Mouse (Mus musculus) heart, adult 2 months (tissue): ENCODE measurements at regions not wholly inside any gene's neighbourhood (a gene's known extent, or its start where the extent isn't known, plus 50 kb on each side); places are given as distances from the start of the nearest gene placed in this dataset.

Source experiments
- DNase-seq, 2 experiments: peaks; one replicate each; pipeline ENCODE4 v3.0.0; 2021
- H3K27ac ChIP-seq: fragments of 200-600 bp; 2 replicates; pipeline ENCODE4 v1.8.1; 2022
- H3K27me3 ChIP-seq: fragments of 200-500 bp; 2 replicates; pipeline ENCODE4 v1.6.1; 2012; ENCODE audit warnings: mild to moderate bottlenecking, low read length, inconsistent platforms, mixed read lengths; ENCODE audit not compliant: control insufficient read depth, insufficient read depth
- H3K36me3 ChIP-seq: fragments of 200-500 bp; 2 replicates; pipeline ENCODE4 v1.6.1; 2012; ENCODE audit warnings: low read length, inconsistent platforms; ENCODE audit not compliant: control insufficient read depth, insufficient read depth
- H3K4me1 ChIP-seq: fragments of 200-500 bp; 2 replicates; pipeline ENCODE4 v1.6.1; 2011; ENCODE audit warnings: low read length; ENCODE audit not compliant: control insufficient read depth, insufficient read depth
- H3K4me3 ChIP-seq: fragments of 200-600 bp; 2 replicates; pipeline ENCODE4 v1.8.1; 2022
- H3K79me2 ChIP-seq: fragments of 200-500 bp; replicated peaks from 2 replicates; pipeline ENCODE4 v1.6.1; 2012; ENCODE audit warnings: mild to moderate bottlenecking, inconsistent platforms, low read length, moderate library complexity, mixed read lengths; ENCODE audit not compliant: control insufficient read depth, insufficient read depth
- H3K9ac ChIP-seq: fragments of 200-500 bp; 2 replicates; pipeline ENCODE4 v1.6.1; 2012; ENCODE audit warnings: low read depth, mild to moderate bottlenecking, control low read depth, inconsistent platforms, low read length, mixed read lengths
- CTCF ChIP-seq: fragments of 200-600 bp; IDR thresholded peaks from 2 replicates; pipeline ENCODE4 v1.8.1; 2022; ENCODE audit warnings: antibody characterized with exemption, mild to moderate bottlenecking, moderate library complexity
- EP300 ChIP-seq: fragments of 200-500 bp; IDR thresholded peaks from 2 replicates; pipeline ENCODE4 v1.6.1; 2011; ENCODE audit warnings: low read depth, low read length, control low read depth; ENCODE audit not compliant: insufficient read depth
- POLR2A ChIP-seq: fragments of 200-500 bp; IDR thresholded peaks from 2 replicates; pipeline ENCODE4 v1.6.1; 2011; ENCODE audit warnings: mild to moderate bottlenecking, low read depth, low read length, control low read depth; ENCODE audit not compliant: insufficient read depth
- WGBS: fragments of 180-500 bp; shearing (Covaris S2); methylation state at CpG from one replicate; pipeline ENCODE4 v1.1.7; 2018; 5-methylcytosine and 5-hydroxymethylcytosine counted together
- intact Hi-C: fragments of 180-260 bp; cut with DNase I; formaldehyde crosslinking; loops from one replicate; pipeline ENCODE4 v1.15.1; 2025

DNA sequence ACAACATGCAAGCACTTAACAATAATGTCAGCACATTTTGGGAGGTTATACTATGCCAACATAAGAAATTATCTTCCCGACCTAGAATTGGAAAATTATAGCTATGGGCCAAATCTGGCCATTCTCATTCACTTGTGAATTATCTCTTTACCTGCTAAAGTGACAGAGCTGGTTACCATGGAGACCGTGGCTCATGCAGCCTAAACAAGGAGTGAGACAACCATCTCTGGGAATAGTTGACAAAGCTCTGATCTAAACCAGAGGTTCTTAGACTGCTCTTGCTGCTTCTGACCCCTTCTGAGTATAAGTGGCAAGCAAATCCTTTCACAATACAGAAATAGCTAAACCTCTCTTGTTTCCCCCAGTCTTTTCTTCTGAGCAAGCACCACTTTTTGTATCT lies 108.7 kb upstream of the Fam216b start:
- intact Hi-C loops = no loop called here
- 76% methylated on average over 2 of the region's 2 CpGs for WGBS
- Histone ChIP-seq H3K4me1 (no peaks in the 10 kb centered on the region), H3K27ac (no peak overlapping the region), H3K79me2 (no peaks in the 10 kb centered on the region), H3K4me3 (no peak overlapping the region), H3K36me3 (no peaks in the 10 kb centered on the region), H3K9ac (no peak overlapping the region), H3K27me3 (no peaks in the 10 kb centered on the region)
- DNase-seq = no peak
- TF ChIP-seq POLR2A = no peak

- TF ChIP-seq POLR2A = no peak
- TF ChIP-seq EP300 = no peak
- TF ChIP-seq CTCF = no peak
- no peak overlapping the region for H3K4me3 ChIP-seq
- no peak for DNase-seq
- H3K27ac ChIP-seq = no peak overlapping the region
- no peaks in the 10 kb centered on the region for H3K4me1 ChIP-seq
- intact Hi-C loops = no loop called here
- H3K27me3 ChIP-seq = no peaks in the 10 kb centered on the region
- no peaks in the 10 kb centered on the region for H3K79me2 ChIP-seq
- 52% methylated on average over 6 of the region's 6 CpGs for WGBS
- no peak overlapping the region for H3K9ac ChIP-seq
- H3K36me3 ChIP-seq = no peaks in the 10 kb centered on the region
These were observed 90.8 kb upstream of the Fam216b start for GRCm38 (mm10) chr14:78179576-78179975.

DNA sequence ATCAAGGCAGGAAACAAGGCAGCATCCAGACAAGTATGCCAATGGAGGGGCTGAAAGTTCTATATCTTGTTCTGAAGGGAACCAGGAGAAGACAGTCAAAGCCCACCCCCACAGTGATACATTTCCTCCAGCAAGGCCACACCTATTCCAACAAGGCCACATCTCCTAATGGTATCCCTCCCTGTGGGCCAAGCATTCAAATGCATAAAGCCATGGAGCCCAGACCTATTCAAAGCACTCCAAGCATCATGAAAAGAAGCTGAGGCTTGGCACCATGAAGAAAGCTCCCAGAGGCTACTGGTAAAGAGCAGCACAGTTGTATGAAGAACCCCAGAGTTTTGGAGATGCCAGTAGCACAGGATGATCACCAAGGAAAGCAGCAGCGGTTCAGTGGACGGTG lies 84.6 kb upstream of the Fam216b start:
- Histone ChIP-seq H3K27me3 (no peaks in the 10 kb centered on the region), H3K79me2 (no peaks in the 10 kb centered on the region), H3K27ac (no peak overlapping the region), H3K36me3 (no peaks in the 10 kb centered on the region), H3K9ac (no peak overlapping the region), H3K4me1 (no peaks in the 10 kb centered on the region), H3K4me3 (no peak overlapping the region)
- 87% methylated on average over 2 of the region's 2 CpGs for WGBS
- intact Hi-C loops = no loop called here
- TF ChIP-seq CTCF = no peak
- no peak for TF ChIP-seq EP300
- no peak for TF ChIP-seq POLR2A
- no peak for DNase-seq

GRCm38 (mm10) chr14:78172956-78173355 lies 84.1 kb upstream of the Fam216b start:
- intact Hi-C loops = no loop called here
- no peak for TF ChIP-seq POLR2A
- no peak for TF ChIP-seq CTCF
- no peak for TF ChIP-seq EP300
- no peaks in the 10 kb centered on the region for H3K79me2 ChIP-seq
- WGBS = 26% methylated on average over 1 of the region's 1 CpGs
- no peak overlapping the region for H3K4me3 ChIP-seq
- H3K27ac ChIP-seq = no peak overlapping the region
- H3K27me3 ChIP-seq = no peaks in the 10 kb centered on the region
- no peaks in the 10 kb centered on the region for H3K4me1 ChIP-seq
- no peak for DNase-seq
- no peak overlapping the region for H3K9ac ChIP-seq
- H3K36me3 ChIP-seq = no peaks in the 10 kb centered on the region

GRCm38 (mm10) chr14:78160819-78161218 lies 72.0 kb upstream of the Fam216b start:
- TF ChIP-seq POLR2A = no peak
- no peak for TF ChIP-seq CTCF
- no peak for TF ChIP-seq EP300
- DNase-seq = no peak
- Histone ChIP-seq H3K4me3 (no peak overlapping the region), H3K27ac (no peak overlapping the region), H3K79me2 (no peaks in the 10 kb centered on the region), H3K27me3 (no peaks in the 10 kb centered on the region), H3K9ac (no peak overlapping the region), H3K4me1 (no peaks in the 10 kb centered on the region), H3K36me3 (no peaks in the 10 kb centered on the region)
- 80% methylated on average over 3 of the region's 3 CpGs for WGBS
- intact Hi-C loops = no loop called here

DNA sequence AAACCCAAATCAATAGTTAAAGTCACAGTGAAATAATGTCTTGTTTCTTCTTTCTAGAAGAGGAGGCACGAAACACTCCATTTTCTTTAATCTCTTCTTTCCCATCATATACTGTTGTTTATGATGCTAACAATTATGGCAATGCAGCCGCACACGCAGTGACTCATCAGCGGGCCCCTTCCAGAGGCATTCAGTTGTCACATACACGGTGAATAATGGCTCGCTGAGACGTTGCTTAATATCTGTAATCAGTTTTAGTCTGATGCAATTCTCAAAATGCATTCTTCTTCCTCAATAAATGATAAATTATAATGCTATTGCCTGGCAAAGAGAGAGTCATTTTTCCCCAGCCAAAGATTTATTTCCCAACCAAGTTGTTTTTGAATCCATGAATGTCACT lies 70.8 kb upstream of the Fam216b start:
- Histone ChIP-seq H3K4me1 (no peaks in the 10 kb centered on the region), H3K36me3 (no peaks in the 10 kb centered on the region), H3K4me3 (no peak overlapping the region), H3K27ac (no peak overlapping the region), H3K9ac (no peak overlapping the region), H3K27me3 (no peaks in the 10 kb centered on the region), H3K79me2 (no peaks in the 10 kb centered on the region)
- intact Hi-C loops = no loop called here
- 81% methylated on average over 7 of the region's 7 CpGs for WGBS
- DNase-seq = no peak
- no peak for TF ChIP-seq CTCF
- no peak for TF ChIP-seq POLR2A
- no peak for TF ChIP-seq EP300

DNA sequence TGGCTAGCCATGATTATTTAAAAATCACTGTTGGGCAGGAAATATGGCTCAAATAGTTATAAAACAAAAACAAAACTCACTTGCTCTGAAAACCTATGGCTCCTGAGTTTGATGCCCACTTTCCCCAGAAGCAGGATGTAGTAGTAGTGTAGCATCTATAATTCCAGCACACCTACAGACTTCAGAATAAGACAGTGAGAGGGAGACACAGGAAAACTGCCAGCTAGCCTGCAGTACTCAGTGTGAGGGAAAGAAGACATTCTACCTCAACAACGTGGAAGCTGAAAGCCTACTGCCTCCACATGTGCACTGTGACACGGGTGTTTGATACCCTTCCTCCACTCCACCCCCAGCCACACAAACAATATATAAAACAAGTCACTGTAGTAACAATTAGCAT lies 68.9 kb upstream of the Fam216b start:
- no peak overlapping the region for H3K27ac ChIP-seq
- no peaks in the 10 kb centered on the region for H3K4me1 ChIP-seq
- H3K36me3 ChIP-seq = no peaks in the 10 kb centered on the region
- H3K79me2 ChIP-seq = no peaks in the 10 kb centered on the region
- WGBS = 67% methylated on average over 2 of the region's 2 CpGs
- intact Hi-C loops = no loop called here
- H3K4me3 ChIP-seq = no peak overlapping the region
- DNase-seq = no peak
- H3K27me3 ChIP-seq = no peaks in the 10 kb centered on the region
- TF ChIP-seq EP300 = no peak
- no peak for TF ChIP-seq CTCF
- TF ChIP-seq POLR2A = no peak
- H3K9ac ChIP-seq = no peak overlapping the region
